Mouse (Mus musculus) liver, embryonic 14.5 days (tissue): ENCODE data around the gene Tspear. TPM values are rescaled to one million over a fixed set of nuclear protein-coding genes. Genes with fewer than 3 reads are reported as not detected.

ENCODE experiments used
- ATAC-seq: fragments of 200-750 bp; cut with Nextera tagmentation; 2 replicates; pipeline ENCODE4 v1.8.0; 2017; ENCODE audit warnings: moderate number of reproducible peaks, mild to moderate bottlenecking, moderate library complexity; ENCODE audit not compliant: insufficient read depth
- DNase-seq, 3 experiments: peaks; one replicate each; pipeline ENCODE4 v3.0.0-alpha.2; 2012 to 2013; ENCODE audit warnings: low read depth in 3 of 3, low spot score in 3 of 3
- H3K27ac ChIP-seq: fragments of 300-500 bp; sonication (generic); 2 replicates; pipeline ENCODE4 v1.5.1; 2014; ENCODE audit warnings: moderate library complexity, mild to moderate bottlenecking, control low read depth, inconsistent platforms
- H3K27me3 ChIP-seq: fragments of 300-500 bp; sonication (generic); 2 replicates; pipeline ENCODE4 v1.6.1; 2014; ENCODE audit warnings: mild to moderate bottlenecking, low read length, moderate library complexity; ENCODE audit not compliant: control insufficient read depth, insufficient read depth
- H3K36me3 ChIP-seq: fragments of 300-500 bp; sonication (generic); replicated peaks from 2 replicates; pipeline ENCODE4 v1.6.1; 2014; ENCODE audit warnings: low read depth; ENCODE audit not compliant: control insufficient read depth, insufficient read depth
- H3K4me1 ChIP-seq, 2 experiments: fragments of 200-500 bp in 1 of 2; fragments of 300-500 bp in 1 of 2; sonication (generic) in 1 of 2; replicated peaks; 2 replicates each; pipeline ENCODE4 v1.6.1; 2012 to 2014; ENCODE audit warnings: antibody characterized with exemption in 1 of 2, inconsistent platforms in 1 of 2, low read length in 1 of 2; ENCODE audit not compliant: control insufficient read depth in 2 of 2, insufficient read depth in 2 of 2
- H3K4me2 ChIP-seq: fragments of 300-500 bp; sonication (generic); 2 replicates; pipeline ENCODE4 v1.6.1; 2014; ENCODE audit warnings: low read depth, mild to moderate bottlenecking, control low read depth, moderate library complexity
- H3K4me3 ChIP-seq, 2 experiments: fragments of 200-500 bp in 1 of 2; fragments of 300-500 bp in 1 of 2; sonication (generic) in 1 of 2; 2 replicates each; pipeline ENCODE4 v1.5.1; 2012 to 2014; ENCODE audit warnings: low read depth in 2 of 2, low read length in 2 of 2, mild to moderate bottlenecking in 2 of 2, control low read depth in 1 of 2, inconsistent platforms in 1 of 2, moderate library complexity in 1 of 2; ENCODE audit not compliant: insufficient read depth in 1 of 2
- H3K9ac ChIP-seq: fragments of 300-500 bp; sonication (generic); replicated peaks from 2 replicates; pipeline ENCODE4 v1.6.1; 2014; ENCODE audit warnings: mild to moderate bottlenecking, control low read depth, moderate library complexity
- H3K9me3 ChIP-seq: fragments of 300-500 bp; sonication (generic); 2 replicates; pipeline ENCODE4 v1.6.1; 2016; ENCODE audit warnings: low read length, mixed read lengths; ENCODE audit not compliant: control insufficient read depth
- CTCF ChIP-seq: IDR thresholded peaks from 2 replicates; pipeline ENCODE4 v1.5.1; 2016; ENCODE audit warnings: antibody characterized with exemption, low read depth, control low read depth
- EP300 ChIP-seq: IDR thresholded peaks from 2 replicates; pipeline ENCODE4 v1.6.1; 2016; ENCODE audit warnings: antibody characterized with exemption, low read depth
- WGBS: fragments of 180-500 bp; shearing (Covaris S2); extraction: QIAGEN DNeasy Blood & Tissue Kit; methylation state at CpG from one replicate; pipeline ENCODE4 v1.1.7; 2014; ENCODE audit not compliant: insufficient replicate concordance; 5-methylcytosine and 5-hydroxymethylcytosine counted together
- polyA plus RNA-seq, 2 experiments: library from polyadenylated mRNA; depleted of rRNA in 1 of 2; stranded (reverse) in 1 of 2; unstranded in 1 of 2; fragments of >200 nt; fragmentation: Nextera tagmentation in 1 of 2; extraction: Ambion mirVana in 1 of 2; gene quantifications; 2 replicates each; pipeline versions ENCODE4 v1.2.1 to v1.2.3; 2012 to 2014

Tspear gene
- polyA plus RNA-seq, 2 experiments = 0.03 TPM; not detected in 1

DNA sequence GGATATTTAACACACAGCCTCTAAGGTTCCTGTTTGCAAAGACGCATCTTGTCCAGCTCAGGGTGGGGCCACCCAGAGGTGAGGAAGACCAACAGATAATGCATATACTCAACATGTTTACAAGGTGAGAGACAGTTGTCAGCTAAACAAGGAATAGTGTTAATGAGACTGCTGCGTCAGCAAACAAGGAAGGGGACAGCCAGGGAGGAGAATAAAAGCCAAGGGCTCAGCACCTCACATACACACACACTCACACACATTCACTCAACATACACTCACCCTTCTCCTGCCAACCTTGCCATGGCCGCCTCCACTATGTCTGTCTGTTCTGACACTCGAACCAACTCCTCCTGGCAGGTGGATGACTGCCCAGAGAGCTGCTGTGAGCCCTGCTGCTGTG lies 128.0 kb downstream of the Tspear start, which contains the start of gene Gm2696:
Gene Gm2696, plus strand, starts transcription at position 301 of the 400 bp plus-strand sequence.
- H3K4me1 ChIP-seq = no peaks in the 10 kb centered on the region
- no peak within 1 kb of the TSS for H3K4me2 ChIP-seq
- ATAC-seq (no peak), DNase-seq (no peak)
- no peaks in the 10 kb centered on the region for H3K27me3 ChIP-seq
- no peak within 1 kb of the TSS for H3K9ac ChIP-seq
- H3K9me3 ChIP-seq = no peaks in the 10 kb centered on the region
- H3K27ac ChIP-seq = no peak within 1 kb of the TSS
- WGBS = 34% methylated on average over 4 of the region's 4 CpGs
- H3K36me3 ChIP-seq = no peaks in the 10 kb centered on the region
- no peak within 1 kb of the TSS for H3K4me3 ChIP-seq
- TF ChIP-seq CTCF (no peak), EP300 (no peak)

GRCm38 (mm10) chr10:77815514-77815913 lies 129.1 kb downstream of the Tspear start:
- Histone ChIP-seq H3K4me3 (no peak overlapping the region), H3K27me3 (no peaks in the 10 kb centered on the region), H3K27ac (no peak overlapping the region), H3K9me3 (no peaks in the 10 kb centered on the region), H3K36me3 (no peaks in the 10 kb centered on the region), H3K4me2 (no peak overlapping the region), H3K9ac (no peak overlapping the region), H3K4me1 (no peaks in the 10 kb centered on the region)
- WGBS = 17% methylated on average over 5 of the region's 5 CpGs
- DNase-seq = no peak
- ATAC-seq = no peak
- TF ChIP-seq EP300 (no peak), CTCF (peak; percentile 75)

GRCm38 (mm10) chr10:77818523-77818922 lies 132.2 kb downstream of the Tspear start:
- no peak overlapping the region for H3K4me2 ChIP-seq
- ATAC-seq (no peak), DNase-seq (no peak)
- 82% methylated on average over 4 of the region's 4 CpGs for whole genome bisulfite sequencing
- no peak overlapping the region for H3K9ac ChIP-seq
- H3K36me3 ChIP-seq = no peaks in the 10 kb centered on the region
- no peaks in the 10 kb centered on the region for H3K4me1 ChIP-seq
- TF ChIP-seq CTCF (no peak), EP300 (no peak)
- no peaks in the 10 kb centered on the region for H3K9me3 ChIP-seq
- no peak overlapping the region for H3K27ac ChIP-seq
- H3K4me3 ChIP-seq = no peak overlapping the region
- no peaks in the 10 kb centered on the region for H3K27me3 ChIP-seq

DNA sequence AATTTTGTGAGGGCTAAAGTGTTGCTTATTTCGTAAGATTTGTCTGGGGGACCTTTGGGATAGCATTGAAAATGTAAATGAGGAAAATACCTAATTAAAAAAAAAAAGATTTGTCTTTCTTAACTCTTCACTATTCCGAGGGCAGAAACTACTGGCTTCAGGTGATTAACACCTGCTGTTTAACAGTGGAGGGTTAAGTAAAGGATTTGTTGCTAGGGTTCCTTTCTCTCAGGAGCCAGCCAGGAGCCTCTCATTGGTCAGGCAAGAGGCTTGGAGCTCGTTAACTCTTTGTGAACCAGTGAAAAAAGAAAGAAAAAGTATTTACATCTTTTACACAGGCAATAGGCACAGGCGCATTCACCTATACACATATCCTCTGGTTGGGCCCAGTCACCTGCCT lies 132.8 kb downstream of the Tspear start:
- 40% methylated on average over 4 of the region's 4 CpGs for WGBS
- ATAC-seq (no peak), DNase-seq (no peak)
- Histone ChIP-seq H3K36me3 (no peaks in the 10 kb centered on the region), H3K27me3 (no peaks in the 10 kb centered on the region), H3K4me3 (no peak overlapping the region), H3K4me1 (no peaks in the 10 kb centered on the region), H3K4me2 (no peak overlapping the region), H3K27ac (no peak overlapping the region), H3K9ac (no peak overlapping the region), H3K9me3 (no peaks in the 10 kb centered on the region)
- TF ChIP-seq CTCF (no peak), EP300 (no peak)

DNA sequence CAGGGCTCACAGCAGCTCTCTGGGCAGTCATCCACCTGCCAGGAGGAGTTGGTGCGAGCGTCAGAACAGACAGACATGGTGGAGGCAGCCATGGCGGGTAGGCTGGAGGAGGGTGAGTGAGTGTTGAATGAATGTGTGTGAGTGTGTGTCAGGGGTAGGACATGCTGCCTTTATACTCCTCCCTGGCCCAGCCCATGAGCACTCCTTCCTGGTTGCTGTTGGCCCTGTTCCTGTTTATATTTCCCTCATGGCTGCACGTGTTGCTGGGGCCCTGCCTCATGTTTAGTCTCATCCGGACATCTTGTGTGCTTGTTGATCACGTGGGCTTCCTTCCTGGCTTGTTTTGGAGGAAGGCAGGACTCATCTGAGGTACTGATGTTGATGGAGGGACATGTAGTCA lies 140.6 kb downstream of the Tspear start, which contains the start of gene Krtap10-4:
Gene Krtap10-4, minus strand, starts transcription at position 145 of the 400 bp plus-strand sequence.
- no peak for DNase-seq
- H3K4me3 ChIP-seq = no peak within 1 kb of the TSS
- H3K4me1 ChIP-seq = no peaks in the 10 kb centered on the region
- no peak within 1 kb of the TSS for H3K27ac ChIP-seq
- H3K9me3 ChIP-seq = no peaks in the 10 kb centered on the region
- H3K4me2 ChIP-seq = no peak within 1 kb of the TSS
- TF ChIP-seq CTCF (no peak), EP300 (no peak)
- H3K27me3 ChIP-seq = no peaks in the 10 kb centered on the region
- no peaks in the 10 kb centered on the region for H3K36me3 ChIP-seq
- ATAC-seq = no peak
- no peak within 1 kb of the TSS for H3K9ac ChIP-seq
- WGBS = 49% methylated on average over 6 of the region's 6 CpGs
